Mouse (Mus musculus): ENCODE data around the gene Gbgt1. TPM values are rescaled to one million over a fixed set of nuclear protein-coding genes. Genes with fewer than 3 reads are reported as not detected.

Gbgt1 gene
- polyA plus RNA-seq, 1 experiment from 2014 or later: 0.22 TPM

GRCm38 (mm10) chr2:28532938-28533771 lies 36.5 kb downstream of the Gbgt1 start:
- Histone ChIP-seq H3K9ac (ENCODE audit: low read length) (peak overlapping the region; percentile 74), H3K36me3 (ENCODE audit: control insufficient read depth, insufficient read depth, low read length) (no peaks in the 10 kb centered on the region), H3K9me3 (replicated peaks; ENCODE audit: control insufficient read depth, low read length) (no peaks in the 10 kb centered on the region), H3K4me2 (ENCODE audit: low read length) (peak overlapping the region; percentile 86), H3K27ac (ENCODE audit: low read depth, low read length) (peak overlapping the region; percentile 39; the same call in 1 of the 2 replicates), H3K4me1 (ENCODE audit: control insufficient read depth, insufficient read depth, low read length) (peaks cover 56% of the 10 kb centered on the region), H3K4me3 (ENCODE audit: low read depth, low read length) (peak overlapping the region; percentile 46), H3K27me3 (replicated peaks; ENCODE audit: control insufficient read depth, insufficient read depth, low read length) (no peaks in the 10 kb centered on the region)
- ATAC-seq (peak; percentile 91), DNase-seq (ENCODE audit: low spot score) (peak; percentile 91)
- WGBS: 4% methylated on average over 45 of the region's 49 CpGs

- WGBS: 63% methylated on average over 7 of the region's 7 CpGs
- Histone ChIP-seq H3K36me3 (ENCODE audit: control insufficient read depth, insufficient read depth, low read length) (no peaks in the 10 kb centered on the region), H3K27ac (ENCODE audit: low read depth, low read length) (peak overlapping the region; percentile 86), H3K9me3 (replicated peaks; ENCODE audit: control insufficient read depth, low read length) (no peaks in the 10 kb centered on the region), H3K27me3 (replicated peaks; ENCODE audit: control insufficient read depth, insufficient read depth, low read length) (no peaks in the 10 kb centered on the region), H3K4me3 (ENCODE audit: low read depth, low read length) (peak overlapping the region; percentile 46), H3K4me1 (ENCODE audit: control insufficient read depth, insufficient read depth, low read length) (peaks cover 64% of the 10 kb centered on the region), H3K4me2 (ENCODE audit: low read length) (peak overlapping the region; percentile 86), H3K9ac (ENCODE audit: low read length) (peak overlapping the region; percentile 74)
- DNase-seq (ENCODE audit: low spot score) (no peak), ATAC-seq (0 out of 2 replicates have a peak, but pooled peaks have one; percentile 1)
Measured at GRCm38 (mm10) chr2:28533901-28534435, 37.3 kb downstream of the Gbgt1 start.

DNA sequence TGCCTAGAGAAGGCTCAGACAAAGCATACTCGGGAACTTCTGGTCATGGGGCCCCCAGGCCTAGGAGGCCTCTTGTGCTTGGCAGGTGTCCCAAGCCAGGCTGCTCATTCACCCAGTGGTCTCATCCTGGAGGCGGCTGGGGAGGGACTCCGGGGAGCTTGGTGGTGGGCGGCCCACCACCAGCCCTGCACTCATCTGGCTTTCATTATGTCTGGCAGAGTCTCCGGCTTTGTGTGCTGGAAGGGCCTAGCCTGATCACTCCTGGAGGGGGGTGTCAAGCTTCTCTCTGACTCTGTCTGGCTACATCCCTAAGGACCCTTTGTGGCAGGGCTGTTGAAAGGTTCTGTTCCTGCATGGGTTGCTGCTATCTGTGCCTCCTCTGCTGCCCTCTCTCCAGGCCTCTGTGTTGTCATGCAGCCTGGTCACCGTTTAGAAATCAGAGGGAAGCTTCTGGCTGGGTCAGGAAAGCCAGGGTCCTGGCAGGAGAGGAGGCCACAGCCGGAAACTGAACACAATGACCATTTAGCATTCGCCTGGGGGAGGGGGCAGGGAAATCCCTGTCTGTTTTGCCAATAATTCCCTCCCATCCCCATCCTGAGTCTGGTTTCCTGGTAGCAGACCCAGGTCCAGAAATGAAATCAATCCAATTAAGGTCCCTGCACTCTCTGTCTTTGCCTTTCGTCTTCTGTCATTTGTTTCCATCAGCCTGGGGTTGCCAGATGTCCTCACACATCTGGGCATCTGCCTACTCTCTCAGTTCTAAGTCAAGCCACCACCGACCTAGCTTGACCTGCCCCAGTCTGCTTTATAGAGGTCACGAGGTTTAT lies 38.0 kb downstream of the Gbgt1 start:
- H3K36me3 ChIP-seq (ENCODE audit: control insufficient read depth, insufficient read depth, low read length): no peaks in the 10 kb centered on the region
- peak overlapping the region; percentile 46 for H3K4me3 ChIP-seq (ENCODE audit: low read depth, low read length)
- peak overlapping the region; percentile 86 for H3K4me2 ChIP-seq (ENCODE audit: low read length)
- H3K4me1 ChIP-seq (ENCODE audit: control insufficient read depth, insufficient read depth, low read length): peaks cover 71% of the 10 kb centered on the region
- no peaks in the 10 kb centered on the region for H3K9me3 ChIP-seq (replicated peaks; ENCODE audit: control insufficient read depth, low read length)
- peak overlapping the region; percentile 74 for H3K9ac ChIP-seq (ENCODE audit: low read length)
- WGBS: 35% methylated on average over 11 of the region's 11 CpGs
- peak; percentile 70 for DNase-seq (ENCODE audit: low spot score)
- peak; percentile 19; the same call in 1 of the 2 replicates for ATAC-seq
- H3K27ac ChIP-seq (ENCODE audit: low read depth, low read length): peak overlapping the region; percentile 86
- no peaks in the 10 kb centered on the region for H3K27me3 ChIP-seq (replicated peaks; ENCODE audit: control insufficient read depth, insufficient read depth, low read length)

DNA sequence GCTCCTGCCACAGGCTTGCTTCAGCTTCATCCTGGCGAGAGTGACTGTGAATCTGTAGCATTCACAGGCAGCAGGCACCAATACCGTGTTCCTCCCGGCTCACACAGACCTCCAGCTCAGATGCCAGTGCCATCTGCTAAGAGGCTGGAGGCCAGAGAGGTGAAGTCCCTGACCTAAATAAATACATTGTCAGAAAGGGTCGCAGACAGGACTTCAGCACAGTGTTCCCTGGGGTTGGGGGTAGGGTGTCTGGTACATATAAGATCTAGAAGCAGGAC lies 38.5 kb downstream of the Gbgt1 start:
- H3K36me3 ChIP-seq (ENCODE audit: control insufficient read depth, insufficient read depth, low read length): 0 out of 2 replicates have a peak, but pooled peaks cover under 1% of the 10 kb centered on the region
- H3K27ac ChIP-seq (ENCODE audit: low read depth, low read length): peak overlapping the region; percentile 86
- H3K27me3 ChIP-seq (replicated peaks; ENCODE audit: control insufficient read depth, insufficient read depth, low read length): no peaks in the 10 kb centered on the region
- 43% methylated on average over 4 of the region's 4 CpGs for WGBS
- H3K4me2 ChIP-seq (ENCODE audit: low read length): peak overlapping the region; percentile 86
- DNase-seq (ENCODE audit: low spot score): peak; percentile 31
- 0 out of 2 replicates have a peak overlapping the region, but pooled peaks have one; percentile 29 for H3K9ac ChIP-seq (ENCODE audit: low read length)
- no peak for ATAC-seq
- H3K4me1 ChIP-seq (ENCODE audit: control insufficient read depth, insufficient read depth, low read length): peaks cover 76% of the 10 kb centered on the region
- no peaks in the 10 kb centered on the region for H3K9me3 ChIP-seq (replicated peaks; ENCODE audit: control insufficient read depth, low read length)
- H3K4me3 ChIP-seq (ENCODE audit: low read depth, low read length): 0 out of 2 replicates have a peak overlapping the region, but pooled peaks have one; percentile 1

DNA sequence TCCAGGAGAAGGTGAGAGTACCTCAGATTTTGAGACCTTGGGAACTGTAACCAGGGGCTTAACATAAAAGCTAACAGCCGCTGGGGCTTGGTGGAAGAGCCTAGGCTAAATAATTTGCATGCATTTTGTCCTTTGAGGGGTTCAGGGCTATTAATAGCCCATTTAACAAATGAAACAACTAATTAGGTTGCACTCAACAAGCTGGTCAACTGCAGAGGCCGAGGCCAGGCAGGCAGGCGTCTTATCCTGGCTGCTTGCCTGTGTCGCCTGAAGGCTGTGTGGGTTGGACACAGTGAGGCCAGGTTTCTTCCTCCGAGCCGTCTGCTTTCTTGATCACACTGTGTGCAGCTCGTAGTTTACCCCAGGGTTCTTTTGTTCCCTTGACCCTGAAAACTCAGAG lies 39.0 kb downstream of the Gbgt1 start:
- peak overlapping the region; percentile 86 for H3K27ac ChIP-seq (ENCODE audit: low read depth, low read length)
- H3K9ac ChIP-seq (ENCODE audit: low read length): no peak overlapping the region
- DNase-seq (ENCODE audit: low spot score) (peak; percentile 75), ATAC-seq (no peak)
- peaks cover 79% of the 10 kb centered on the region for H3K4me1 ChIP-seq (ENCODE audit: control insufficient read depth, insufficient read depth, low read length)
- 6% methylated on average over 7 of the region's 7 CpGs for WGBS
- H3K4me2 ChIP-seq (ENCODE audit: low read length): peak overlapping the region; percentile 86
- H3K9me3 ChIP-seq (replicated peaks; ENCODE audit: control insufficient read depth, low read length): no peaks in the 10 kb centered on the region
- peaks cover 5% of the 10 kb centered on the region; the same call in 1 of the 2 replicates for H3K36me3 ChIP-seq (ENCODE audit: control insufficient read depth, insufficient read depth, low read length)
- H3K27me3 ChIP-seq (replicated peaks; ENCODE audit: control insufficient read depth, insufficient read depth, low read length): no peaks in the 10 kb centered on the region
- H3K4me3 ChIP-seq (ENCODE audit: low read depth, low read length): 0 out of 2 replicates have a peak overlapping the region, but pooled peaks have one; percentile 1

GRCm38 (mm10) chr2:28536166-28536565 lies 39.5 kb downstream of the Gbgt1 start:
- no peaks in the 10 kb centered on the region for H3K27me3 ChIP-seq (replicated peaks; ENCODE audit: control insufficient read depth, insufficient read depth, low read length)
- H3K27ac ChIP-seq (ENCODE audit: low read depth, low read length): peak overlapping the region; percentile 86
- no peak for ATAC-seq
- H3K4me1 ChIP-seq (ENCODE audit: control insufficient read depth, insufficient read depth, low read length): peaks cover 79% of the 10 kb centered on the region
- no peak overlapping the region for H3K9ac ChIP-seq (ENCODE audit: low read length)
- peak; percentile 54 for DNase-seq (ENCODE audit: low spot score)
- no peaks in the 10 kb centered on the region for H3K9me3 ChIP-seq (replicated peaks; ENCODE audit: control insufficient read depth, low read length)
- 74% methylated on average over 4 of the region's 4 CpGs for WGBS
- no peak overlapping the region for H3K4me3 ChIP-seq (ENCODE audit: low read depth, low read length)
- no peak overlapping the region for H3K4me2 ChIP-seq (ENCODE audit: low read length)
- peaks cover 8% of the 10 kb centered on the region; the same call in 1 of the 2 replicates for H3K36me3 ChIP-seq (ENCODE audit: control insufficient read depth, insufficient read depth, low read length)

- DNase-seq (ENCODE audit: low spot score): no peak
- no peak for ATAC-seq
- Histone ChIP-seq H3K27ac (ENCODE audit: low read depth, low read length) (peak overlapping the region; percentile 86; the same call in 1 of the 2 replicates), H3K4me2 (ENCODE audit: low read length) (0 out of 2 replicates have a peak overlapping the region, but pooled peaks have one; percentile 6), H3K27me3 (replicated peaks; ENCODE audit: control insufficient read depth, insufficient read depth, low read length) (no peaks in the 10 kb centered on the region), H3K9me3 (replicated peaks; ENCODE audit: control insufficient read depth, low read length) (no peaks in the 10 kb centered on the region), H3K4me3 (ENCODE audit: low read depth, low read length) (no peak overlapping the region), H3K9ac (ENCODE audit: low read length) (peak overlapping the region; percentile 29; the same call in 1 of the 2 replicates), H3K4me1 (ENCODE audit: control insufficient read depth, insufficient read depth, low read length) (peaks cover 79% of the 10 kb centered on the region), H3K36me3 (ENCODE audit: control insufficient read depth, insufficient read depth, low read length) (peaks cover 15% of the 10 kb centered on the region)
- 72% methylated on average over 11 of the region's 11 CpGs for WGBS
Measured at GRCm38 (mm10) chr2:28536766-28537633, 40.3 kb downstream of the Gbgt1 start.

- Histone ChIP-seq H3K4me3 (ENCODE audit: low read depth, low read length) (no peak overlapping the region), H3K36me3 (ENCODE audit: control insufficient read depth, insufficient read depth, low read length) (peaks cover 21% of the 10 kb centered on the region), H3K9ac (ENCODE audit: low read length) (no peak overlapping the region; the same call in 1 of the 2 replicates), H3K27ac (ENCODE audit: low read depth, low read length) (0 out of 2 replicates have a peak overlapping the region, but pooled peaks have one; percentile 33), H3K4me1 (ENCODE audit: control insufficient read depth, insufficient read depth, low read length) (peaks cover 75% of the 10 kb centered on the region), H3K9me3 (replicated peaks; ENCODE audit: control insufficient read depth, low read length) (no peaks in the 10 kb centered on the region), H3K27me3 (replicated peaks; ENCODE audit: control insufficient read depth, insufficient read depth, low read length) (no peaks in the 10 kb centered on the region), H3K4me2 (ENCODE audit: low read length) (0 out of 2 replicates have a peak overlapping the region, but pooled peaks have one; percentile 6)
- DNase-seq (ENCODE audit: low spot score) (peak; percentile 56), ATAC-seq (no peak)
- WGBS: 19% methylated on average over 4 of the region's 4 CpGs
Measured at GRCm38 (mm10) chr2:28537634-28537920, 40.9 kb downstream of the Gbgt1 start.

All from forebrain, embryonic 14.5 days (tissue).